Mouse (Mus musculus): Measurements from ENCODE around the gene Epb41l1. TPM values are rescaled to one million over a fixed set of nuclear protein-coding genes. Genes with fewer than 3 reads are reported as not detected.

Epb41l1 gene
- polyA plus RNA-seq, 1 experiment from 2014 or later: 0.63 TPM

GRCm38 (mm10) chr2:156457343-156457717 lies 36.6 kb downstream of the Epb41l1 start:
- 29% methylated on average over 4 of the region's 4 CpGs for WGBS
- no peak for ATAC-seq
- Histone ChIP-seq H3K27me3 (replicated peaks; ENCODE audit: control insufficient read depth, insufficient read depth, low read length) (no peaks in the 10 kb centered on the region), H3K4me3 (ENCODE audit: low read depth, low read length) (no peak overlapping the region), H3K9me3 (ENCODE audit: control insufficient read depth) (no peaks in the 10 kb centered on the region), H3K36me3 (ENCODE audit: control insufficient read depth, insufficient read depth) (no peaks in the 10 kb centered on the region; the same call in 1 of the 2 replicates), H3K9ac (ENCODE audit: low read depth, low read length) (no peak overlapping the region), H3K27ac (ENCODE audit: low read depth, low read length) (no peak overlapping the region), H3K4me1 (replicated peaks; ENCODE audit: control insufficient read depth, insufficient read depth, low read length) (no peaks in the 10 kb centered on the region), H3K4me2 (replicated peaks; ENCODE audit: low read depth) (no peak overlapping the region)
- TF ChIP-seq CTCF (IDR thresholded peaks at IDR 0.05; ENCODE audit: low read depth): no peak

GRCm38 (mm10) chr2:156460470-156460869 lies 39.8 kb downstream of the Epb41l1 start:
- ATAC-seq: no peak
- no peak overlapping the region for H3K4me2 ChIP-seq (replicated peaks; ENCODE audit: low read depth)
- no peak overlapping the region for H3K27ac ChIP-seq (ENCODE audit: low read depth, low read length)
- H3K27me3 ChIP-seq (replicated peaks; ENCODE audit: control insufficient read depth, insufficient read depth, low read length): no peaks in the 10 kb centered on the region
- no peaks in the 10 kb centered on the region; the same call in 1 of the 2 replicates for H3K36me3 ChIP-seq (ENCODE audit: control insufficient read depth, insufficient read depth)
- H3K9ac ChIP-seq (ENCODE audit: low read depth, low read length): no peak overlapping the region
- no peaks in the 10 kb centered on the region for H3K9me3 ChIP-seq (ENCODE audit: control insufficient read depth)
- TF ChIP-seq CTCF (IDR thresholded peaks at IDR 0.05; ENCODE audit: low read depth): peak; percentile 66
- H3K4me3 ChIP-seq (ENCODE audit: low read depth, low read length): no peak overlapping the region
- WGBS: 33% methylated on average over 14 of the region's 14 CpGs
- no peaks in the 10 kb centered on the region for H3K4me1 ChIP-seq (replicated peaks; ENCODE audit: control insufficient read depth, insufficient read depth, low read length)

GRCm38 (mm10) chr2:156462154-156463029 lies 41.7 kb downstream of the Epb41l1 start:
- Histone ChIP-seq H3K4me2 (replicated peaks; ENCODE audit: low read depth) (no peak overlapping the region), H3K27ac (ENCODE audit: low read depth, low read length) (no peak overlapping the region), H3K4me1 (replicated peaks; ENCODE audit: control insufficient read depth, insufficient read depth, low read length) (no peaks in the 10 kb centered on the region), H3K4me3 (ENCODE audit: low read depth, low read length) (no peak overlapping the region), H3K36me3 (ENCODE audit: control insufficient read depth, insufficient read depth) (no peaks in the 10 kb centered on the region), H3K9ac (ENCODE audit: low read depth, low read length) (no peak overlapping the region), H3K9me3 (ENCODE audit: control insufficient read depth) (no peaks in the 10 kb centered on the region), H3K27me3 (replicated peaks; ENCODE audit: control insufficient read depth, insufficient read depth, low read length) (no peaks in the 10 kb centered on the region)
- ATAC-seq: peak; percentile 70
- WGBS: 39% methylated on average over 14 of the region's 14 CpGs
- 0 out of 2 replicates have a peak, but pooled peaks have one; percentile 10 for TF ChIP-seq CTCF (IDR thresholded peaks at IDR 0.05; ENCODE audit: low read depth)

DNA sequence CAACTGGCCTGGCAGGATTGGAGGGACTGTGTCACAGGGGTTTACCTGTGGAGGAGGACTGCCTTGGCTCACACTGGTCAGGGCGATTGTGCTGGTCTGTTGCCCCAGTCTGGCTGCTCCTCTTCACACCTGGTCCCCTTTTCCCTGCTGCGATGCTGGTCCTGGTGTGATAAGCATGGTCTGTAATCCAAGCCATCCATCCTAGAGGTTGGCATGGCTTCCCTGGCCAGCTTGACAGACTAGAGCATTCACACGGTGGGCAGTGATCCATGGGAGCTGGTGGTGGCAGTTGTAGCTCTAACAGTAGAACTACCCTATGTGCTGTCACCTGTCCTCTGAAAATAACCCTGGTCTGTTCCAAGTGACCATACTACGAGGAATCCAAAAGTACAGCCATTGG lies 43.7 kb downstream of the Epb41l1 start:
- Histone ChIP-seq H3K9me3 (ENCODE audit: control insufficient read depth) (no peaks in the 10 kb centered on the region), H3K4me2 (replicated peaks; ENCODE audit: low read depth) (no peak overlapping the region), H3K36me3 (ENCODE audit: control insufficient read depth, insufficient read depth) (no peaks in the 10 kb centered on the region), H3K4me3 (ENCODE audit: low read depth, low read length) (no peak overlapping the region), H3K27ac (ENCODE audit: low read depth, low read length) (no peak overlapping the region), H3K4me1 (replicated peaks; ENCODE audit: control insufficient read depth, insufficient read depth, low read length) (no peaks in the 10 kb centered on the region), H3K27me3 (replicated peaks; ENCODE audit: control insufficient read depth, insufficient read depth, low read length) (no peaks in the 10 kb centered on the region), H3K9ac (ENCODE audit: low read depth, low read length) (no peak overlapping the region)
- no peak for TF ChIP-seq CTCF (IDR thresholded peaks at IDR 0.05; ENCODE audit: low read depth)
- 83% methylated on average over 4 of the region's 4 CpGs for WGBS
- no peak for ATAC-seq

- Histone ChIP-seq H3K9ac (ENCODE audit: low read depth, low read length) (no peak overlapping the region), H3K4me2 (replicated peaks; ENCODE audit: low read depth) (no peak overlapping the region), H3K36me3 (ENCODE audit: control insufficient read depth, insufficient read depth) (no peaks in the 10 kb centered on the region), H3K27me3 (replicated peaks; ENCODE audit: control insufficient read depth, insufficient read depth, low read length) (no peaks in the 10 kb centered on the region), H3K27ac (ENCODE audit: low read depth, low read length) (no peak overlapping the region), H3K4me1 (replicated peaks; ENCODE audit: control insufficient read depth, insufficient read depth, low read length) (no peaks in the 10 kb centered on the region), H3K4me3 (ENCODE audit: low read depth, low read length) (no peak overlapping the region), H3K9me3 (ENCODE audit: control insufficient read depth) (no peaks in the 10 kb centered on the region)
- WGBS: 87% methylated on average over 11 of the region's 11 CpGs
- no peak for ATAC-seq
- no peak for TF ChIP-seq CTCF (IDR thresholded peaks at IDR 0.05; ENCODE audit: low read depth)
Measured at GRCm38 (mm10) chr2:156467538-156467937, 46.8 kb downstream of the Epb41l1 start.

- no peak overlapping the region for H3K27ac ChIP-seq (ENCODE audit: low read depth, low read length)
- ATAC-seq: no peak
- H3K27me3 ChIP-seq (replicated peaks; ENCODE audit: control insufficient read depth, insufficient read depth, low read length): no peaks in the 10 kb centered on the region
- no peak overlapping the region for H3K4me3 ChIP-seq (ENCODE audit: low read depth, low read length)
- no peaks in the 10 kb centered on the region for H3K4me1 ChIP-seq (replicated peaks; ENCODE audit: control insufficient read depth, insufficient read depth, low read length)
- H3K9ac ChIP-seq (ENCODE audit: low read depth, low read length): no peak overlapping the region
- H3K9me3 ChIP-seq (ENCODE audit: control insufficient read depth): no peaks in the 10 kb centered on the region
- WGBS: 91% methylated on average over 5 of the region's 5 CpGs
- H3K36me3 ChIP-seq (ENCODE audit: control insufficient read depth, insufficient read depth): no peaks in the 10 kb centered on the region
- H3K4me2 ChIP-seq (replicated peaks; ENCODE audit: low read depth): no peak overlapping the region
- no peak for TF ChIP-seq CTCF (IDR thresholded peaks at IDR 0.05; ENCODE audit: low read depth)
Measured at GRCm38 (mm10) chr2:156468890-156469289, 48.2 kb downstream of the Epb41l1 start.

Data from intestine, postnatal 0 days (tissue).